Mouse (Mus musculus): ENCODE results near the gene Orai3. TPM values are rescaled to one million over a fixed set of nuclear protein-coding genes. Genes with fewer than 3 reads are reported as not detected.
A peak's percentile ranks its signal among the peaks of the same experiment; 100 is the strongest.
"Not testable (repeated sequence)": the region's sequence is repeated elsewhere in the genome, so short reads cannot be mapped to it uniquely, and the experiment has no call there.

Gene Orai3
- 10 to 100 TPM; 11.3 to 14.3 (median 14.2) TPM for polyA plus RNA-seq (2017; shearing (Covaris generic))

DNA sequence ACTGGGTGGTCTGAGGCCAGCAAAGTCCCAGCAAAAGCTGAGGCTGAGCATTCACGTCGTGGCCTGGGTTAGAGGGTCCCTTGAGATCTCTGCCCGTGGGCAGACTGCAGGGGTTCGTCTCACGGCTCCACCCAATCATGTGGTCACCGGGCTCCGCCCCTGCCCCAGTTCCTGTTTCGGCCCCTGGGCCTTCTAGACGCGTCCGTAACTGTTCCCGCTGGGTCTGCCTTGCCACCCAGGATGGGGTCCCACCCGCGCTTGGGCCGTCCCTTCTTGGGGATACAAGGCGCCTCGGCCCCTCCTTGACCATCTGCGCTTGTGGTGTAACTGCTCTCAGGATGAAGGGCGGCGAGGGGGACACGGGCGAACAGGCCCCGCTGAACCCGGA, at the start of gene Orai3:
Orai3 (plus strand) TSS at position 165 of the 388 bp plus-strand sequence.
- peak; percentile 30 for ATAC-seq

DNA sequence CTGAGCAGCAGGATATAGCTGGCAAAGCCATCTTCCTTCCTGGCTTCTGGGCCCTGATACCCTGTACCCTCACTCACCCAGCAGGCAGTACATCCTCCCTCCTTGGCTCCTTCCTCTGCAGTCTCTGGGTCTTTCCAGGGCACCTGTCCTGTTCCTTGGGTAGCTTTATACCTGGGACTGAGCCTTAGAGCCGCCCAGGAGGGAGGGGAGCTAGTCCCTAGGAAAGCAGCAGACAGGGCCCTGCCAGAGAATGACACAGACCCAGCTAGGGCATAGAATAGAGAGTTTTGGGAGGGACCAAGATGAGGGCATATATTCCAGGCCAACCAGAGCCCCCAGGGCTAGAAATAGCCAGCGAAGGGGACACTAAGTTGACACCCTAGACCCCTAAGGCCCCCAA, 44.1 kb upstream of the Orai3 start:
- ATAC-seq = no peak

DNA sequence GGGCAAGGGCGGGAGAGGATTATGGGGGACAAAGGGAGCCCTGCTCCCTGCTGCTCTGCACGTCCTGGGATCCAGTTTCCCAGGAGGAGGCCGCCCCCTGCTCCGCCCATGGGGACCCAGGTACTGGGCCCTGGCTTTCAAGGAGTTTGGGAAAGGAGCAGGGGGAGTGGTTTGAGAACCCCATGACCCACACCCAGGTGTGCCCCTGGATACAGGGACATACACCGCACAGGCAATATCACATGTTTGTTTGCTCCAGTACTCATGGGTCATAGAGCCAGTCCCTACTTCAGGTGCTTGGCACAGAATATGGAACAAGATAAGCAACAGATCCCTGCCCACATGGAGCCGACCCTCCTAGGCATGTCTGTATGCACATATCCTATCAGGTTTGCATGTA, 43.7 kb upstream of the Orai3 start:
- no peak for ATAC-seq

DNA sequence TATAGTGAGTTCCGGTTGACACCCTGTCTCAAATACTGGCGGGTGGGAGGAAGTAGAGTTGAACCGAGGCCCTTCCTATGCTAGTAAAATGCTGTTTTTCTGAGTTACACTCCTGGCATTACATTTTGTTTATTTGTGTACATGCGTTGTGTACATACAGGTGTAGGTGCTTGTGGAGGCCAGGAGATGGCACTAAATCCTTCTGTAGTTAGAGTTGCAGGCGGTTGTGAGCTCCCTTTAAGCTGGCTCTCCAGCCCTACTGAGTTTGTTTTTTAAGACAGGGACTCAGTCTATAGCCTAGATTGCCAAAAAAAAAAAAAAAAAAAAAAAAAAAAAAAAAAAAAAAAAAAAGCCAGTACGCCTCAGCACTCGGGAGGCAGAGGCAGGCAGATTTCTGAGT, 41.7 kb upstream of the Orai3 start:
- ATAC-seq = no peak

DNA sequence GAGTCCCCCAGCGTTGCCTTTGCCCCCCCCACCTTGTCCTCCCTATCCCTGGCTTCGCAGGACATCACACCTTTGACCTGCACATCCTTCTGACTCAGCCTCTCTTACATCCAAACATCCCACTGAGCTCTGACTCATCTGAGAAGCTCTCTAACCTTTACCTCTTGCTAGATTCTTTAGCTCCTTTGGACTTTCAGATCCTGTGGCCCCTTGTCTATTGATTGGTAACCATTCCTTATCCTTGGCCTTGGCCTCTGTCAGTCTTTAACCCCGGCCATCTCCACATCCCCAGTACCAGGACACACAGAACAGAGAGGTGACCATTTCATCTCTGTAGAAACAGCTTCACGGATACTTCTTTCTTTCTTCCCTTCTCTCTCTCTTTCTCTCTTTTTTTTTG, 39.4 kb upstream of the Orai3 start:
- ATAC-seq = no peak

DNA sequence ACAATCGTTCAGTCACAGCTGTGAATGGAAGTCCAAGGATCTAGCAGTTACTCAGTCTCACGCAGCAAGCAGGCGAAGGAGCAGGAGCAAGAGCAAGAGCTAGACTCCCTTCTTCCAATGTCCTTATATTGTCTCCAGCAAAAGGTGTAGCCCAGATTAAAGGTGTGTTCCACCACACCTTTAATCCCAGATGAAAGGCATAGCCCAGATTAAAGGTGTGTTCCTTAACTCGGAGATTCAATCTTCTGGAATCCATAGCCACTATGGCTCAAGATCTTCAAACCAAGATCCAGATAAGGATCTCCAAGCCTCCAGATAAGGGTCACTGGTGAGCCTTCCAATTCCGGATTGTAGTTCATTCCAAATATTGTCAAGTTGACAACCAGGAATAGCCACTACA, 37.5 kb upstream of the Orai3 start, which contains the start of gene Ctf2:
Ctf2 (minus strand) TSS at position 101 of the 400 bp plus-strand sequence.
- not testable (repeated sequence) for ATAC-seq

DNA sequence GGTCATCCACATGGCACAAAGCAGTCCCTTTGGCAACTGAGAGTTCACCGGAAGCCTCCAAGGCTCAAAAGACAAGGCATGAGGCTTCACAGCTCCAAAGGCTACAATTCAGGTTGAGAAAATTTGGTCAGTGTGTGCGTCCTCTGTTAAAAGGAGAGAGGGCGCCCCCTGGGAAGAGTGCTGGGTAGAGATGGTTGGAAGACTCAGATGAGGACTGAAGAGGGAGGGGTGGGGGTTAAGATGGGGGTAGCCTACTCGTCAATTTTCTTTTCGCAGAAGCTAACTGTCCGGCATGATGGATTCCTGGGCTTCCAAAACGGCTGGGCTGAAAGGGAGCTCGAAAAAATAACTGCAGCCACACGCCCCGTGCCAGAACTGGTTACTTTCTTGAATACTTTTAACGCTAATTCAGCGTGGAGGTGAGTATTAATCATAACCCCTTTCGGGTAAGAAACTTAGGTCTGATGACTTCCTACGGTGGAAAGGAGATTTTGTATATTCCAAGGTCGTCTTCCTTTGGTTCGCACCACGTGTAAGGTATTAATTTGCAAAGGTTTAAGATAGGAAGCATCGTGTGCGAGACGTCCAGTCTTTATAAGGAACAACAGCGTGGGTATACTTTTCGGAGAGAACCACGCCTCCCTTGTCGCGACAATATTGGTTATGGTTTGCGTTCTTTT, 25.1 kb upstream of the Orai3 start, which contains the start of gene Fbxl19:
Fbxl19 (plus strand) TSS at position 178 of the 680 bp plus-strand sequence.
- ATAC-seq = no peak

DNA sequence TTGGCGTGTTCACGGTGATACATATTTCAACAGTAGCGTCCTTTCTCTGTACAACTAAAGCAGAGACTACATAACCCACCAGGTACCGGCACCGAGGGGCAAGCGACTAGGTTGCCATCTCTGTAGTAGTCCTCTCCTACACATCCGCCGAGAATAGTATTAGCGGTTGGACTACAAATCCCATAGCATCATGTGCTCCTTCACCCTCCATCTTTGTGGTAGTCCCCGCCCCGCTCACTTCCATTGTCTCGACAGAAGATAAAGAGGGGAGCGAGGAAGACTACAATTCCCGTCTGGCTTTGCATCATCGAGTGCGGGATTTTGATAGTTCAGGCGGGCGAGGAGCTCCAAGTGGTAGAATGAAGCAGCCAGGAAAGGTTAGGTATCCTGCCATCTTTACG, 24.4 kb upstream of the Orai3 start:
- ATAC-seq = peak; percentile 97

DNA sequence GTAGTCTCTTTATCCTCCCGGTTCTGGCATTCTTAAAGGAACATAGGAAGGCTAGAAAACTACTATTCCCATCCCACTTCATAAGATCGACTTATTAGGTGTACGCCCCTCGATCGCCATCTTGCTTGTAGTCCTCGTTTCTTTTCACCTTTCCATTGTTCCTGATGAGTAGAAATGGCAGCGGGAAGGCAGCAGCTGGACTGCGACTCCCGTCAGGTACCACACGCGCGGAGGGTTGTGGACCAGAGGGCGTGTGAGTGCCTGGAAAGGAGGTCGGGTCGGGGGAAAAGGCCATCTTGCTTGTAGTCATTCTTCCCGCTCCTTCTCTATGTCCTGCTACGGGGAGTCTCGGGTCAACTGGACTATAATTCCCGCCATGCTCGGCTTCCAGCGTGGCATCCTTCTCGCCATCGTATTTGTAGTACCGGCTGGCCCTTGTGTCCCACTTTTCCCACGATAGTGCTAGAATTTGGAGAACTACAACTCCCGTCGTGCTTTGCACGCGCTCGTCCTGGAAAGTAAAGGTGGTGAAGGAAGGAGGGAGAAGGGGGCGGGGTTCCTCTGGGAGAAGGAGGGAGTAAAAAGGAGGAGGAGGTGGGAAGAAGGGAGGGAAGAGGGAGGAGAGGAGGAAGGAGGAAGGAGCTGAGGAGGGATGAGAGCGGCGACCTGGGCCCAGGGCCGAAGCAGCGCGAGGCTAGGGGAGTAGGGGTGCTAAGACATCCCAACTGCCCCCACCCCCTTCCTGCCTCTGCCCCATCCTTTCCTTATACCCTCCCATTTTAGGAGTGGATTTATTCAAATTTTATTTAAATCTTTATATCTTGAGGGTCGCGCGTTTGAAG, 23.7 kb upstream of the Orai3 start:
- ATAC-seq = peak; percentile 58

DNA sequence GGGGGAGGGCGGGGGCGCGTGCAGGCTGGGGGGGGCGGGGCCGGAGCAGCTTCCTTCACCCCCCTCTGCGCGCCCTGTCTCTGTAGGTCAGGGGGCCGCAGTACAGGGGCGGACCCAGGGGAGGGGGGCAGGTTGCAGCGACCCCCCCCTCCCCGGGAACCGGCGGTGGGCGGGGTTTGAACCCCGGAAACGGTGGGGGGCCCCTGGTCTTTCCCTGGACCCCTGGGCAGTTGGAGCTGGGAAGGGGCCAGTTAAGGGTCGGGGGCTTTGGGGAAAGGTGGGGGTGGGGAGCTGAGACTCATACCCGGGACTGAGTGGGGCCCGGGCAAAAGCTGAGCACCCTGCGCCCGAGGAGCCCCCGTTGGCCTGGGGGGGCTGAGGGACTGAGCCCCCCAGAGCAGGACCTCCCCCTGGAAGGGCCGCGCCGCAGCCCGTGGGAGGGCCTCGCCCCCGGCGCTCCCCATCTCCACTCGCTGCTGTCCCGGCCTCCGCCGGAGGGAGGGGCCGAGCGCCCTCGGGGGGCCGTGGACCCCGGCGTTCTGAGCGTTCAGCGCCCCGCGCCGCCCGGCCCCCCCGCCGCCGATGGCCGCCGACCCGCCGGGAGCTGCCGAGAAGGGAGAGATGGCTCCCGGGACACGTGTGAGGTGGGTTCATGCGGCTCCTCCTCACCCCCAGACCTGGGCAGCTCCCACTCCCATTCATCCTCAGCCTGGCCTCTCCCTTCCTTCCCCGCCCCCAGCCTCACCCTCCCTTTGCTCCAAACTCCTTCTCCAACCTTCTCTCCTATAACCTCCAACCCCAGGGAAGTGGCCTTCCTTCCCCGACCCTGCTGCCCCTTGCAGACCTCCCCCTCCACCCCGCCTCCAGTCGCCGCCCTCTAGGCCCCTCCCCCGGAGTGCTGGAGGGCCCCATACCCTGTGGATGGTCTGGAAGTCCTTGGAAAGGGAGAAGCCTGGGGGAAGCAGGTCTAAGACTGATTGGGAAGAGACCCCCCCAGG, 22.8 kb upstream of the Orai3 start:
- ATAC-seq = no peak

DNA sequence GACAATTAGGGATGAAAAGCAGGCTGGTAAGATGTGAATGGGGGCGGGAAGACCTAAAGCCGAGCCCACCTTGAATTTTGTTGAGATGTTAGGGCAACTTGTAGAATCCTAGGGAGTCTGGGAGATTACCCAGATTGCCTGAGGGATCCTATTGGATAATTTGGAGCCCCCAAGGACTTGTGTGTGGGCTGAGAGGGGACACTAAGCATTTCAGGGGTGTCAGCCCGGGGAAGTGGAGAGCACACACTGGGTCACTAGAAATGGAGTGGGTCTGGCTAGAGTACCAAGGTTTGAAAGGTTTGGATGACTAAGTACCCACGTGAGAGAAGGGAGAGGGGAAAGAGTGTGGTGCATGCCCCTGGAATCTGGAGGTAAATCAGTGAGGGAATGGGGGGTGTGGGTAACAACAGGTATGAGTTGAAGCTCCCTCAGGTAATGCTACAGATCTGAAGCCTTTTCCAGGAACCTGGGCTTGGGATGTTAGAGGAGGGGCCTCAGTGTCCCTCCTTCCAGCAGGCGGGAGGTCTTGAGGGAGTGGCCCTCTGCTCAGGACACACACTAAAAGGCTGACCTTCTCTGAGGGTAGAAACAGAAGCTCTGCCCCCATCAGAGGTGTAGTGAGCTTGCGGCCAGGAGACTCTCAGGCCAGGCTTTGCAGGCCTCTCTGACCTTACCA, 21.9 kb upstream of the Orai3 start:
- no peak for ATAC-seq

DNA sequence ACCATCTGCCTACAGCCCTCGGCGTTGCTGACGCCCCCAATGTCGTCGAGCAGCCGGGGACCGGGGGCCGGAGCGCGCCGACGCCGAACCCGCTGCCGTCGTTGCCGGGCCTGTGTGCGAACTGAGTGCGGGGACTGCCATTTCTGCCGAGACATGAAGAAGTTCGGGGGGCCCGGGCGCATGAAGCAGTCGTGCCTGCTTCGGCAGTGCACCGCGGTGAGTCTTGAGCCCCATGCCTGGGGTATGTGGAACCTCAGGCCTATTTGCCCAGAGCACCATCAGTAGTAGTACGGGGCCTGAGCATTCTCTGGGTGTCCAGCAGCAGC, 21.4 kb upstream of the Orai3 start:
- ATAC-seq = no peak

DNA sequence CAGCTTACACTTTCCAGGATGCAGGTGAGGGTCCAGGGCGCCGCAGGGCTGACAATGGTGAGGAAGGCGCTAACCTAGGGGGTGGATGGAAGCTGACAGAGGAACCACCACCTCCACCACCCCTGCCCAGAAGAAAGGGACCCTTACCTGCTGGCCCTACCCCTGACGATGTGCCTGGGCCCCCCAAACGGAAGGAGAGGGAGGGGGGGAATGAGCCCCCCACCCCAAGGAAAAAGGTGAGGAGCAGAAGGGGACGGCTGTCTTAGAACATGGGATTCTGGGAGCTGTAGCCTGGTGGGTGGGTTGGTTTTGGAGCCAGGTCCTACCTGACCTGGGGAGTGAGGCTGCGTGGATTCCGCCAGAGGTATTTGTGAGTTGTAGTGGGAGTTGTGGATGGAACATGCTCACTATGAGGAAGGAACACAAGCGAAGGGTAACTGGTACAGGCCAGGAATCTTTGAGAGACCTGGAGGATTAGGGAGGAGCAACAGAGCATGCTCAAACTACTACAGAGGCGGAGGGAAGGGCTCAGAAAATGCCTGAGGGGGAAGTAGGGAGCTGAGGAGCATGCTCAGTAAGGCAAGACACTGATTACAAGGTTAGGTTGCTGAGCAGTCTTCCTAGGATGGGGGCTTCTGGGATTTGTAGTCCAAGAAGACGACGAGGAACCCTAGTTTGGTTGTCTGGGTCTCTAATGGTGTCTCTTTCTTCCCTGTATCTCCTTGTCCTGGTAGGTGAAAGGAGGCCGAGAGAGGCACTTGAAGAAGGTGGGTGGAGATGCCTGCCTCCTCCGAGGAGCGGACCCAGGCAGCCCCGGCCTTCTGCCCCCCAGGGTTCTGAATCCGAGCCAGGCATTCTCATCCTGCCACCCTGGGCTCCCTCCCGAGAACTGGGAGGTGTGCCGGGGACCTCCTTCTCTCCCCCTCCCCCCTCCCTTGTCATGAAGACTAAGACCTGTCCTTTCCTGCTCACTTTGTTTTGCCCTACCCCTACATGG, 19.2 kb upstream of the Orai3 start:
- ATAC-seq = no peak

DNA sequence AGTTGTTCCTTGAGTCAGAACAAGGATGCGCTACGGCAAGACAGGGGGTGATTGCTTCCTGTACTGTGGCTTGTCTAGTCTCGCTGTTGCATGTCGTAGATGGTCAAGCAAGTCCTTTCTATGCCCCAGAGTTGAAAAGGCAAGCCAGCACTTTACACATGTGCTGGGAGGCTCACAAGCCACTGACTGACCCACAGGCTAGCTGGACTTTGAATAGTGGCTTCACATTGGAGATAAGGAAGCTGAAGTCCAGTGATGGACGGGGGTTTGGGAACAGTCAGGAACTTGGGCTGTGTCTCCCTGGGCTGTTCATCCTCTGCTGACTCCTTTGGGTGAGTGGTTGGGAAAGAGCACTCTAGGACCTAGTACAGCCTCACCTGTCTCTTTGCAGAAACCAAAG, 18.0 kb upstream of the Orai3 start:
- no peak for ATAC-seq

DNA sequence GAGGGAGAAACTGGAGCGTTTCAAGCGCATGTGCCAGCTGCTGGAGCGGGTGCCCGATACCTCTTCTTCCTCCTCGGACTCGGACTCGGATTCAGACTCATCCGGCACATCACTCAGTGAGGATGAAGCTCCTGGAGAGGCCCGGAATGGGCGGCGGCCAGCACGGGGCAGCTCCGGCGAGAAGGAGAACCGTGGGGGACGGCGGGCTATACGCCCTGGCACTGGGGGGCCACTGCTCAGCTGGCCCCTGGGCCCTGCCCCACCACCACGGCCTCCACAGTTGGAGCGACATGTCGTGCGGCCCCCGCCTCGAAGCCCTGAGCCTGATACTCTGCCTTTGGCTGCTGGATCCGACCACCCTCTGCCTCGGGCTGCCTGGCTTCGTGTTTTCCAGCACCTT, 17.5 kb upstream of the Orai3 start:
- ATAC-seq = no peak

DNA sequence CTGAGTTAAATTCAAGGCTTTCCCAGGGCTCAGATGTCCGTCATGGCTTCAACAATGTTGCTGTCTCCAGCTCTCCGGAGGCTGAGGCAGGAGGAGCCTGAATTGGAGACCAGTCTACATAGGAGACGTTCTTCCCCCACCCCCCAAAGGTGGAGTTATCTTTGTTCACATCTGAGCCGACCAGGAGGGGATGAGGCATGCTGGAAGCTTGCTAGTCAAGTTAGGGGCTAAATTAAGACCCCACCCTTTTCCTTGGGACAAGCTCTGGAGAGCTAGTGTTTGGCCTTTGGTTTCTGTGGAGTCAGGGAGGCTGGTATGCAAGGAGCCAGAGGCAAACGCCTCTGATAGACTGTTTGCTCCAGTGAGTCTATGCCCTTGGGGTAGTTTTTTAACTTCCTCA, 16.5 kb upstream of the Orai3 start:
- ATAC-seq = no peak

DNA sequence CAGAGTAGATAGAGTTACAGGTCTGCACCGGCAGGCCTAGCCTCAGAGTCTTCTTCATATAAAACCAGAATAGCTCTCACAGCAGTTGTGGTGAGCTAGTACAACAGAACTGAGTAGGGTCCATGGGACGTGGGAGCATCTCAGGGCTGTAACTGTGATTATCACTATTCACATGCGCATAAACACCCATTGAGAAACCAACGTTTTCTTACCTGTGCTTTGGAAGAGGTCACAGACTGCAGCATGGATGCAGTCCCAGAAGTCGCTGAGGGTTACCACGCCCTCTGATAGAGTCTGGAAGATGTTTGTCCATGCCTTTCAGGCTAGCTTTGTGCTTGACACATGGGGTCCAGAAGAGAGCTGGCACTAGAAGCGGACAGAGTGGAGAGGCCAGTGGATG, 15.9 kb upstream of the Orai3 start:
- no peak for ATAC-seq

DNA sequence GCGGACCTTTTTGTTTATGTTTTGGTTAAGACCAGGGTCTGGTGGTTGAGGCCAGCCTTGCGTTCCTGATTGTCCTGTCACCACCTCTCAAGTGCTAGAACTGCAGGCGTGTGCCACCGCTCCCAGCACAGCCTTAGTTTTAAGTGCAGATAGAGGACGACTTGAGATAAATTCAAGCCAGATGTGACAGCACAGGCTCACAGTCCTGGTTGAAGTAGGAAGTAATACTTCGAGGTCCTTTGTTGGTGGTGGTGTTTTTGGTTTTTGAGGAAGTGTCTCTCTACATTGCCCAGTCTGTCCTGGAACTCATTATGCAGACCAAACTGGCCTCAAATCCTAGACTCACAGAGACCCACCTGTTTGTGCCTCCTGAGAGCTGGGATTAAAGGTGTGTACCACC, 9.9 kb upstream of the Orai3 start:
- no peak for ATAC-seq

DNA sequence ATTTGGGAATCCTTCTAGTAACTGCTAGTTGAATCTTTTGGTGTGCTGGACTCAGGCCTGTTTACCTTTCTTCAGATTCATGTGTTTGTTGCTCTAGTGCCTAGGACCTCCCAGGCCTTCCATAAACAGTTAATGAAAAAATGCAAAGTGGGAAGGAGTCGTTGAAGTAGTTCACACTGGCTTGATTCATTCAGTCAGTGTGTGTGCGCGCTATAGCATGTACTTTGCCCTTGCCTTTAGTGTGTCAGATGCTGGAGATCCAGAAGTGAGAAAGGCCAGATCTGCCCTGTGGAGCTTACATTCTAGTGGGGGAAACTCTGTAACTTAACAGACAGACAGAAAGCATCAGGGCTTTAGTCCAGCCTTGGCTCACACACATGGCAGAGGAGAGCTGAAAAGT, 9.1 kb upstream of the Orai3 start:
- no peak for ATAC-seq

DNA sequence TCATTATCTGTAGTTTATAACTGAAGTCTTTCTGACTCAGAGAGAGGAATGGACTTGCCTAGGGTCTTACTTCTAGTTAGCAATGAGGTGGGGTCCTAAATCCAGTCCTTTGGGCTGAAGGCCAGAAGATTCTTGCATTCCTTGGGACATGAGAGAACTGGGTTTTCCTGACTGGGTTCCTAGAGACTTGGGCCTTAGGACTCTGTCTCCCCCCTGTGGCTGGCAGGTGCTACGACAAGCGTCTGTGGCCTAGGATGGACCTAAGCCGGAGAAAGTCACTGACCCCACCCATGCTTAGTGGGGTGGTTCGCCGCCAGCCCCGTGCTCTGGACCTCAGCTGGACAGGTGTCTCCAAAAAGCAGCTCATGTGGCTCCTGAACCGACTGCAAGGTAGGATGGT, 8.6 kb upstream of the Orai3 start:
- ATAC-seq = no peak

DNA sequence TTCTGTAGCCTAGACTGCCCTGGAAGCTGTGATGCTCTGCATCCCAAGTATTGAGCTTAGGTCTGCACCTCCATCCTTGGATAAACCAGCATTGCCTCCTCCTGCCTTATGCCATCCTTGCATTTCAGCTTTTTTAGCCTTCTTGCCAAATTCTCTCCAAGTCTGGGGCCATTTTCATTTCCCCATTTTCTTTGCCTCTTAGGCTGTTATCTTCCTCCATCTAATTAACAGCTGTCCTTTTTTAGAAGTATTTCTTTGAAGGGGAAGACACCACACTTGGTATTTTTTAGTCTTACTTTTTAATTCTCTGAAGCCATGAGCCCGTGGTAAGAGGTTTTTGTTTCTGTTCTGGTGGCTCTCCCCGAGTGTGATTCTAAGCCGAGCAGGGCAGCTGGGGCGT, 6.0 kb upstream of the Orai3 start:
- ATAC-seq = no peak
